Mouse (Mus musculus) thymus, postnatal 14 days (tissue): ENCODE data around the gene Rundc3a.
A peak's percentile ranks its signal among the peaks of the same experiment; 100 is the strongest.
"Not testable (repeated sequence)": the region's sequence is repeated elsewhere in the genome, so short reads cannot be mapped to it uniquely, and the experiment has no call there.

ENCODE experiments used
- DNase-seq: peaks from one replicate; pipeline ENCODE4 v3.0.0; 2021

Gene Rundc3a

DNA sequence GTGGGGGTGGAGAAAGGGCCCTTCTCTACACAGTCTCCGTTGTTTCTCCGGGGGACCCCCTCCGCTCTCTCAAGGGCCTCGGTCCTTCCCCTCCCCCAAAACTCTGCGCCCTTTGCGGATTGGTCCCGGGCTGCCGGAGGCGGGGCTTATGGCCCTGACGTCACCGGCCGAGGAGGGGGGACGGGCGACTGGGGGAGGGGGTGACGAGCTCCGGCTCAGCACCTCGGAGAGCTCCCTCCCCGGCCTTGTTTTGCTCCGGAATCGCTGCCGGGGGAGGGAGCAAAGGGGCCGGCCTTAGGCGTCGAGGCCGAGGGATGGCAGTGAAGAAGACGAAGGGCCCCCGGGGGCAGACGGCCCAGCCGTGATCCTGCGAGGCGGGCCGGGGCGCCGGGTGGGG lies at the start of gene Rundc3a:
Gene Rundc3a (plus strand): TSS at position 166 of the 397 bp plus-strand sequence.
- DNase-seq = peak; percentile 93

GRCm38 (mm10) chr11:102344458-102344857 lies 48.7 kb upstream of the Rundc3a start:
- DNase-seq = no peak

- DNase-seq = no peak
Measured at GRCm38 (mm10) chr11:102346926-102347325, 46.3 kb upstream of the Rundc3a start.

- no peak for DNase-seq
Measured at GRCm38 (mm10) chr11:102347683-102348082, 45.5 kb upstream of the Rundc3a start.

- DNase-seq = no peak
Measured at GRCm38 (mm10) chr11:102348101-102348585, 45.1 kb upstream of the Rundc3a start.

GRCm38 (mm10) chr11:102348771-102349170 lies 44.4 kb upstream of the Rundc3a start:
- DNase-seq = no peak

GRCm38 (mm10) chr11:102349189-102349954 lies 43.8 kb upstream of the Rundc3a start:
- no peak for DNase-seq

DNA sequence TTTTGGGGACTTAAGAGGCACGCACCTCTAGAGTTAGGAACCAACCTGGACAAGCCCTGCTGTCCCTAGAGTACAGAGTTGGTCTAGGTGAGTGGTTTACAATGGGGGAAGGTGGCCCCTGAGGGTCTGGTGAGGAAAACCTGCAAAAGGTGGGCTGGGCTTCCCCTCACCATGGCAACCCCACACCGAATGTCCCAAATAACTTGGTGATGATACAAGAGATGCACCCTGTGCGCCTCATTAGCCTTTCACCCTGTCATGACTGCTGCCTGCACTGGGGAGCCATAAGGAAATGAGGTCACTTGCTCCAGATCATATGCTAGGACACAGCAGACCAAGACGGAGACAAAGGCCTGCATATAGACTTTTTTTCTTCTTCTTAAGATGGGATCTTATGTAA lies 42.8 kb upstream of the Rundc3a start:
- no peak for DNase-seq

DNA sequence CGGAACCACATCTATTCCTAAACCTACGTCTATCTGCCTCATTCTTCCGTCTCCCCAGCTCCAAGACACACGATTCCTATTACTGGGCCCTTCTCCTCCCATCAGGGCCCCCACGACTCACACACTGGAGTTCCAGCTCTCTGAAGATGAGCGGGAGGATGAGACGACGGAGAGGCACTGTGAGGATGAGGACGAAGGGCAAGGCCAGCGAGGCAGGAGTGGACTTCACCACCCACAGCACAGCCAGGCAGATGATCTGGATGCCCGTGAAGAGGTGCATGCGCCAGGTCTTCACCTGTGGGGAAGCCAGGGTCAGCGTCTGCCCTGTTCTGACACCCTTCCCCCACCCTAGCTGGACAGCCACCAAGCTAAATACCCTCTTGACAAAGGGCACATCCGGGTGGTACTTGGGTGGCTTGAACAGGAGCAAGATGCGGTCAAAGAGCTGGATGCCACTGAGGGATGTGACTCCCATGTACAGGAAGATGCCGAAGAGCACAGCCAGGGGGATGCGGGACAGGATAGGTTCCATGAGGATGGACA lies 42.2 kb upstream of the Rundc3a start:
- no peak for DNase-seq

DNA sequence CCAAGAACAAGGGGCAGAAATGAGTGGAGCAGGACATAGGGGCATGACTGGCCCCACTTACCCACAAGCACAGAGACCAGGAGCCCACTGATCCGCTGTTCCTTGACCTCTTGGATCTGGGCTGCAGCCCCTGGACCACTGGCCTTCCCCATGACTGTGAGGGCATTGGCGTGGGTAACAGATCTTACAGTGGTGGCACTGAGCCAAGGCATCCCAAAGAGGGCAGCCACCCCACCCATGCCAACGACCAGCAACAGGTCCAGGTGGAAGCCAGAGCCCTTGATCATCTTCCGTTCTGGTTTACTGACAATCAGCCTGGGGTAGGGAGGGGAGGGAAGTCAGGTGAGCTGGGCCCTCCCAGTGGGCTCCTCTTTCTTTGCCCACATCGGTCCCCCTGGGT lies 40.8 kb upstream of the Rundc3a start:
- DNase-seq = no peak

GRCm38 (mm10) chr11:102353021-102353431 lies 40.2 kb upstream of the Rundc3a start:
- DNase-seq = no peak

DNA sequence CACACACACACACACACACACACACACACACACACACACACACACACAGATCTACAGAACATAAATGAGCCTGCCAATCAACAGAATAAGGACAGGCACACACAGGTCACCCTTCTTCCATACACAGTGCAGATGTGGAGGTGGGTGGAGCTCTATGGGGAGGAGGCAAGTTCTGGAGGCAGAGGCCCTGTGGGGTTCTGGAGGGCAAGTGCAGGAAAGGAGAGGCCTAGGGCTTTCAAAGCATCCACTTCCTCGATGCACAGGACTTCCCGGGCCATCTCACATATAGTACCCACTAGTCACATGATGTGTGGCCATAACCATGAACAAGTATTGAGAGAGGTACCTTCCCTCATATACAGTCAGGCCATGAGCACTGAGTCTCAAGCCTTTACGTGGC lies 37.7 kb upstream of the Rundc3a start:
- DNase-seq = no peak

GRCm38 (mm10) chr11:102356190-102356589 lies 37.0 kb upstream of the Rundc3a start:
- DNase-seq = no peak

DNA sequence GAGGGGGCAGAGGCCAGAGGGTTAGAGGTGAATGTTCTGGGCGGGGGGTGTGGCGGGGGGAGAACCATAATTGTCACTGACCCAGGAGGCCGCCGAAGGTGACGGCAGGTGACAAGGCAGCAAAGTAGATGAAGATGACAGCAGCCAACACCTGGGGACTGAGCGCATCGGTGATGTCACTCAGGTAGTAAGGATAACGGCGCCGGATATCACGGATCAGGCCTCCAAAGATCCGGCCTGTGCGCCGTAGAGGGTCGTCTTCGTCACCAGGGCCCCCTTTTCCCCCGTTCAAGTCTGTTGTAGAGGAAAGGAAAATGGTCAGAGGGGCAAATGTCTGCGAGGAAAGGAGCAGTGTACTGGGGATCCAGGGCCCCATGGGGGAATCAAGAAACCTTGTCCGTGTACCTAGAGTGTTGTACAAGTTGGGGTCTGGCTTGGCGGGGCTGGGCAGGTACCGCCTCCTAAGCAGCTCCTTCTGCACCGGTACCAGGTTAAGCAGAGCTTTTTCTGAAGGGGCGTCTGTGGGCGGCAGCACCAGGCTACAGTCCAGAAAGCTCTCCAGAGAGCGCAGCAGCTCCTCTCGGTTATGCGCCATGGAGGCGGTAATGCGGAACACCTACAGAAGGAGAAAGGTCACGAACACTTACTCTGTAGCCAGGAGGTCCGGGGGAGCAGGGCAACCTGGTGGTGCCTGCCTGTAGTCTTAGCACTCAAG lies 36.4 kb upstream of the Rundc3a start:
- no peak for DNase-seq

GRCm38 (mm10) chr11:102358365-102358764 lies 34.8 kb upstream of the Rundc3a start:
- no peak for DNase-seq

DNA sequence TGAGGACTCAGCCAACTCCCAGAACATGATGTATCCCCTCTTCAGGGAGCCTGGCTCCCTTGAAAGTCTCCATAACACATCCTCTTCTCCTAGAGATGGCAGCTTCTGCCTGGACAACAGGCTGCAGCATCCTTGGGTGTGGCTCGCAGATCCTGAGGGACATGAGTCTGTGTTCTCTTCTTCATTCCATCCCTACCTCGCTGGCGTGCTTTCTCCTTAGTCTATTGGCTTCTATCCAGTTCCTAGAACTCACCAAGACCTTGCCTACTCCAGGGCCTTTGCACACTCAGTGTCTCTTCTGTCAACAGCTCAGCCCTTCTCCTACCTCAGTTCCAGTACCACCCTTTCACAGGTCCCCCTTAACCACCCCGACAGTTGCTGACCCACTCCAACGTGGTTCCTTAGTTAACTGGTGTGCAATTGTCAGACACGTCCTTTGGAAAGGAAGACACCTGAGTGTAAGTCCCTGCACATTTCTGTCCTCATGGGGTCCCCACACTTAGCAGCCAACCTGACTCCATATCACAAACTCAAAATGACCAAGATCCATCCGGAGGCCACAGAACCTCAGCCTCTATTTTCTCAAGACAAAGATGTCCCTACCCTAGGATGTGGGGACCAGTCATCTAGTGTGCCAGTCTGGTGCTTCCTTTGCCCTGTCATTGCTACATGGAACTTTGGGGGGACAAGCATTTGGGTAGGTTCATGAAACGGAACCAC lies 31.3 kb upstream of the Rundc3a start:
- DNase-seq = no peak

DNA sequence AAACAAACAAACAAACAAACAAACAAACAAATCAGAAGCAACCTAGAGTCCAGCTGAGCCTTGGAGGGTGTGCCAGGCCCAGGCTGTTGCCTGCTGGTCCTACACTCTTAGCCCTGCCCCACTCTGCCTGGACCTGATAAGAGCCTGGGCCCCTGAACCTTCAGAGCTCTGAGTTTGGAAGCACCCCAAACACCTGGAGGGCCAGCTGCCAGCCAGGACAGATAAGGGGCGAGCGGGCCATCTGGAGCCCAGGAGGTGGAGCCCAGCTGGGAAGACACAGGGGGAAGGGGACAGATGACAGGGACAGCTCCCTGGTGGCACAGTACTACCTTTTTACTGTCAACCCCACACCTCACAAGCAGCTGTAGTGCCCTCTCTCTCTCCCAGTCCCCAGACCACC lies 29.6 kb upstream of the Rundc3a start:
- DNase-seq = no peak

GRCm38 (mm10) chr11:102364570-102365371 lies 28.4 kb upstream of the Rundc3a start:
- no peak for DNase-seq

DNA sequence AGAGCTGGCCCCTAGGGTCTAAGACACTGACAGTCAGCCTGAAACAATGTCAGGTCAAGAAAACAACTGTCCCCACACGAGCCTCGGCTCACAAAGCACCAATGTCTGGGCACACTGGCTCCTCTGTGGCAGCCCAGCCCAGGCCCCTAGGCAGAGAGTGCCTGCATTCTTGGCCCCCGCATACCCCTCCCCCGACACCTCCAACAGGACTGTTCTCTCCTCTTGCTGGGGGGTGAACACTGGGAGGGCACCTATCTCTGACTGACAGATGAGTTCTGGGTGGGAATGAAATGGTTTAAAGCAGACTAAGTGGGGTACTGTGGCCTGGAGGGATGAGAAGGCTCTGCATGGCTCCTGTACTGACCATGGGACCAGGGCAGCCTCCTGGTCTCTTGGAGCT lies 27.5 kb upstream of the Rundc3a start:
- no peak for DNase-seq

GRCm38 (mm10) chr11:102366103-102366502 lies 27.1 kb upstream of the Rundc3a start, which contains the start of gene Slc4a1:
Slc4a1 (minus strand) TSS chr11:102366203.
- not testable (repeated sequence) for DNase-seq

GRCm38 (mm10) chr11:102367504-102368280 lies 25.5 kb upstream of the Rundc3a start:
- DNase-seq = no peak
